Mouse (Mus musculus): ENCODE data around the gene Gria4. TPM values are rescaled to one million over a fixed set of nuclear protein-coding genes. Genes with fewer than 3 reads are reported as not detected.

The Gria4 gene
- total RNA-seq, 2 experiments from 2014 or later = not detected

Small RNA genes lying within 50 kb of the gene (microRNA-seq; reads per million reads assigned to microRNA genes)
- gene Gm23811 (0 reads per million in 2 experiments), gene Gm23992 (0 reads per million in 2 experiments)
